Mouse (Mus musculus): Measurements from ENCODE around the gene Dnajc6. TPM values are rescaled to one million over a fixed set of nuclear protein-coding genes. Genes with fewer than 3 reads are reported as not detected.

The Dnajc6 gene
- polyA plus RNA-seq, 1 experiment from 2014 or later: 0.51 TPM

- H3K27ac ChIP-seq: no peak overlapping the region
These were observed 193.2 kb downstream of the Dnajc6 start for GRCm38 (mm10) chr4:101689645-101690044.

More at GRCm38 (mm10) chr4:101689645-101690044, 193.2 kb downstream of the Dnajc6 start:
- Histone ChIP-seq H3K9me3 (replicated peaks) (no peaks in the 10 kb centered on the region), H3K4me3 (no peak overlapping the region), H3K4me1 (no peaks in the 10 kb centered on the region), H3K36me3 (no peaks in the 10 kb centered on the region), H3K27me3 (ENCODE audit: low read depth, poor library complexity, severe bottlenecking) (no peaks in the 10 kb centered on the region)
- DNase-seq (ENCODE audit: low spot score): no peak
- 88% methylated on average over 5 of the region's 5 CpGs for WGBS

Other genes starting within 250 kb of the Dnajc6 start
- 47.7 and 53.9 TPM in 2 replicates for gene Jak1, start 231.4 kb upstream of the Dnajc6 start, polyA plus RNA-seq (2016; fragmentation: Nextera tagmentation; extraction: Ambion mirVana)
- gene Ak4, start 77.4 kb upstream of the Dnajc6 start, polyA plus RNA-seq (2016; fragmentation: Nextera tagmentation; extraction: Ambion mirVana): 15.0 and 21.6 TPM in 2 replicates
- 54.6 and 64.8 TPM in 2 replicates for gene Leprot, start 151.1 kb downstream of the Dnajc6 start, polyA plus RNA-seq (2016; fragmentation: Nextera tagmentation; extraction: Ambion mirVana)
- gene Lepr, start 220.8 kb downstream of the Dnajc6 start, polyA plus RNA-seq (2016; fragmentation: Nextera tagmentation; extraction: Ambion mirVana): 1.3 and 3.2 TPM in 2 replicates

Data from limb, embryonic 10.5 days (tissue).